Mouse (Mus musculus) heart, postnatal 0 days (tissue): ENCODE results near the gene Efemp2. TPM values are rescaled to one million over a fixed set of nuclear protein-coding genes. Genes with fewer than 3 reads are reported as not detected.
A peak's percentile ranks its signal among the peaks of the same experiment; 100 is the strongest.

Experiments used
- ATAC-seq: fragments of 200-750 bp; cut with Nextera tagmentation; 2 replicates; pipeline ENCODE4 v1.8.0; 2017; ENCODE audit warnings: low read depth, moderate number of reproducible peaks, moderate library complexity; ENCODE audit not compliant: insufficient read depth
- DNase-seq: peaks from one replicate; pipeline ENCODE4 v3.0.0-alpha.2; 2016; ENCODE audit warnings: low spot score
- H3K27ac ChIP-seq: fragments of 300-500 bp; sonication (generic); 2 replicates; pipeline ENCODE4 v1.5.1; 2014; ENCODE audit warnings: low read depth, mild to moderate bottlenecking
- H3K27me3 ChIP-seq: fragments of 300-500 bp; sonication (generic); 2 replicates; pipeline ENCODE4 v1.6.1; 2014; ENCODE audit warnings: low read length, mixed read lengths; ENCODE audit not compliant: control insufficient read depth, insufficient read depth
- H3K36me3 ChIP-seq: fragments of 300-500 bp; sonication (generic); replicated peaks from 2 replicates; pipeline ENCODE4 v1.6.1; 2014; ENCODE audit warnings: low read length, mixed read lengths; ENCODE audit not compliant: control insufficient read depth, insufficient read depth
- H3K4me1 ChIP-seq: fragments of 300-500 bp; sonication (generic); 2 replicates; pipeline ENCODE4 v1.6.1; 2014; ENCODE audit warnings: antibody characterized with exemption; ENCODE audit not compliant: control insufficient read depth, insufficient read depth
- H3K4me2 ChIP-seq: fragments of 300-500 bp; sonication (generic); 2 replicates; pipeline ENCODE4 v1.6.1; 2014; ENCODE audit warnings: low read depth, mild to moderate bottlenecking, low read length, moderate library complexity
- H3K4me3 ChIP-seq: fragments of 300-500 bp; sonication (generic); 2 replicates; pipeline ENCODE4 v1.5.1; 2014; ENCODE audit warnings: low read depth, low read length
- H3K9ac ChIP-seq: fragments of 300-500 bp; sonication (generic); replicated peaks from 2 replicates; pipeline ENCODE4 v1.6.1; 2014; ENCODE audit warnings: low read depth, low read length, mixed read lengths
- H3K9me3 ChIP-seq: fragments of 300-500 bp; sonication (generic); replicated peaks from 2 replicates; pipeline ENCODE4 v1.6.1; 2016; ENCODE audit warnings: low read length; ENCODE audit not compliant: control insufficient read depth
- CTCF ChIP-seq: IDR thresholded peaks from 2 replicates; pipeline ENCODE4 v1.5.1; 2016; ENCODE audit warnings: antibody characterized with exemption, control low read depth, low read depth
- EP300 ChIP-seq: IDR thresholded peaks from 2 replicates; pipeline ENCODE4 v1.6.1; 2016; ENCODE audit warnings: antibody characterized with exemption, low read depth
- WGBS: fragments of 180-500 bp; shearing (Covaris S2); extraction: QIAGEN DNeasy Blood & Tissue Kit; methylation state at CpG from one replicate; pipeline ENCODE4 v1.1.7; 2014; 5-methylcytosine and 5-hydroxymethylcytosine counted together
- polyA plus RNA-seq: library from polyadenylated mRNA; unstranded; fragments of >200 nt; fragmentation: Nextera tagmentation; extraction: Ambion mirVana; gene quantifications from 2 replicates; pipeline ENCODE4 v1.2.1, GENCODE M21; 2015
- total RNA-seq: library from RNA; depleted of rRNA; stranded (reverse); fragments of >200 nt; gene quantifications from 2 replicates; pipeline ENCODE4 v1.2.3, GENCODE M21; 2014; ENCODE audit warnings: low replicate concordance

The Efemp2 gene
- total and polyA plus RNA-seq, 2 experiments from 2014 or later, result 32.2 to 46.8 TPM

- H3K4me2 ChIP-seq, result no peak overlapping the region
- WGBS, result 48% methylated on average over 7 of the region's 7 CpGs
- peaks cover 23% of the 10 kb centered on the region for H3K36me3 ChIP-seq
- H3K9me3 ChIP-seq, result no peaks in the 10 kb centered on the region
- ATAC-seq, result no peak
- no peak for DNase-seq
- no peak overlapping the region for H3K4me3 ChIP-seq
- no peak overlapping the region for H3K9ac ChIP-seq
- no peak for TF ChIP-seq CTCF
- TF ChIP-seq EP300, result no peak
- no peak overlapping the region for H3K27ac ChIP-seq
- H3K4me1 ChIP-seq, result peaks cover 31% of the 10 kb centered on the region
- H3K27me3 ChIP-seq, result no peaks in the 10 kb centered on the region
These were observed 14.7 kb upstream of the Efemp2 start for GRCm38 (mm10) chr19:5459019-5459418.

GRCm38 (mm10) chr19:5459896-5460295, 13.9 kb upstream of the Efemp2 start:
- peak overlapping the region; percentile 79 for H3K4me3 ChIP-seq
- H3K4me2 ChIP-seq, result peak overlapping the region; percentile 94
- ATAC-seq (no peak), DNase-seq (no peak)
- WGBS, result 24% methylated on average over 3 of the region's 3 CpGs
- H3K4me1 ChIP-seq, result peaks cover 31% of the 10 kb centered on the region
- no peaks in the 10 kb centered on the region for H3K9me3 ChIP-seq
- TF ChIP-seq EP300 (no peak), CTCF (no peak)
- peak overlapping the region; percentile 79 for H3K27ac ChIP-seq
- H3K36me3 ChIP-seq, result peaks cover 19% of the 10 kb centered on the region
- H3K27me3 ChIP-seq, result no peaks in the 10 kb centered on the region
- H3K9ac ChIP-seq, result peak overlapping the region; percentile 73

- H3K4me2 ChIP-seq, result peak within 1 kb of the TSS; percentile 94
- WGBS, result under 1% methylated on average over 32 of the region's 32 CpGs
- DNase-seq, result peak; percentile 81
- H3K4me3 ChIP-seq, result peak within 1 kb of the TSS; percentile 79
- H3K9ac ChIP-seq, result peak within 1 kb of the TSS; percentile 73
- H3K27ac ChIP-seq, result peak within 1 kb of the TSS; percentile 79
- no peaks in the 10 kb centered on the region for H3K9me3 ChIP-seq
- no peaks in the 10 kb centered on the region for H3K27me3 ChIP-seq
- H3K4me1 ChIP-seq, result peaks cover 28% of the 10 kb centered on the region
- H3K36me3 ChIP-seq, result peaks cover 24% of the 10 kb centered on the region
- ATAC-seq, result peak; percentile 53
- TF ChIP-seq EP300, result peak; percentile 66; the same call in 1 of the 2 replicates
- TF ChIP-seq CTCF, result no peak
These were observed 13.3 kb upstream of the Efemp2 start, which contains the start of gene Fibp for GRCm38 (mm10) chr19:5460465-5460911. Fibp (plus strand) TSS chr19:5460615.

GRCm38 (mm10) chr19:5461411-5461810, 12.3 kb upstream of the Efemp2 start:
- peaks cover 20% of the 10 kb centered on the region for H3K4me1 ChIP-seq
- no peaks in the 10 kb centered on the region for H3K9me3 ChIP-seq
- no peak overlapping the region for H3K27ac ChIP-seq
- no peaks in the 10 kb centered on the region for H3K27me3 ChIP-seq
- ATAC-seq (no peak), DNase-seq (no peak)
- WGBS, result 83% methylated on average over 6 of the region's 6 CpGs
- peak overlapping the region; percentile 94 for H3K4me2 ChIP-seq
- TF ChIP-seq EP300, result no peak
- TF ChIP-seq CTCF, result no peak
- H3K4me3 ChIP-seq, result peak overlapping the region; percentile 79
- H3K36me3 ChIP-seq, result peaks cover 34% of the 10 kb centered on the region
- peak overlapping the region; percentile 73 for H3K9ac ChIP-seq

GRCm38 (mm10) chr19:5463212-5463611, 10.5 kb upstream of the Efemp2 start:
- H3K9ac ChIP-seq, result no peak overlapping the region
- WGBS, result 89% methylated on average over 9 of the region's 9 CpGs
- H3K4me3 ChIP-seq, result no peak overlapping the region
- no peak overlapping the region for H3K27ac ChIP-seq
- no peak for DNase-seq
- ATAC-seq, result no peak
- H3K27me3 ChIP-seq, result no peaks in the 10 kb centered on the region
- H3K4me1 ChIP-seq, result peaks cover 11% of the 10 kb centered on the region
- TF ChIP-seq EP300 (no peak), CTCF (no peak)
- no peak overlapping the region for H3K4me2 ChIP-seq
- H3K9me3 ChIP-seq, result no peaks in the 10 kb centered on the region
- peaks cover 51% of the 10 kb centered on the region for H3K36me3 ChIP-seq
